Mouse (Mus musculus): ENCODE measurements around the gene Dpyd. TPM values are rescaled to one million over a fixed set of nuclear protein-coding genes. Genes with fewer than 3 reads are reported as not detected.

The Dpyd gene
- polyA plus RNA-seq, 1 experiment from 2014 or later = 15.5 TPM

- Histone ChIP-seq H3K36me3 (no peaks in the 10 kb centered on the region), H3K4me1 (0 out of 2 replicates have a peak, but pooled peaks cover 7% of the 10 kb centered on the region), H3K27me3 (no peaks in the 10 kb centered on the region), H3K27ac (no peak overlapping the region), H3K4me3 (no peak overlapping the region), H3K9me3 (no peaks in the 10 kb centered on the region), H3K4me2 (no peak overlapping the region), H3K9ac (no peak overlapping the region)
- ATAC-seq (ENCODE audit: insufficient number of reproducible peaks, insufficient read depth, low FRiP score, low TSS enrichment, low read depth) = no peak
- 49% methylated on average over 5 of the region's 5 CpGs for WGBS
Observed at GRCm38 (mm10) chr3:119256516-119256915, 694.6 kb downstream of the Dpyd start.

- no peaks in the 10 kb centered on the region for H3K36me3 ChIP-seq
- H3K27me3 ChIP-seq = no peaks in the 10 kb centered on the region
- no peaks in the 10 kb centered on the region for H3K9me3 ChIP-seq
- no peak overlapping the region for H3K4me2 ChIP-seq
- no peak overlapping the region for H3K9ac ChIP-seq
- WGBS = 58% methylated on average over 2 of the region's 2 CpGs
- H3K27ac ChIP-seq = no peak overlapping the region
- H3K4me1 ChIP-seq = no peaks in the 10 kb centered on the region
- no peak overlapping the region for H3K4me3 ChIP-seq
- ATAC-seq (ENCODE audit: insufficient number of reproducible peaks, insufficient read depth, low FRiP score, low TSS enrichment, low read depth) = no peak
Observed at GRCm38 (mm10) chr3:119275241-119275640, 713.3 kb downstream of the Dpyd start.

GRCm38 (mm10) chr3:119280671-119281070 is 718.7 kb downstream of the Dpyd start:
- Histone ChIP-seq H3K4me1 (no peaks in the 10 kb centered on the region), H3K4me2 (no peak overlapping the region), H3K27ac (no peak overlapping the region), H3K9ac (no peak overlapping the region), H3K9me3 (no peaks in the 10 kb centered on the region), H3K27me3 (no peaks in the 10 kb centered on the region), H3K36me3 (no peaks in the 10 kb centered on the region), H3K4me3 (no peak overlapping the region)
- 89% methylated on average over 2 of the region's 2 CpGs for WGBS
- ATAC-seq (ENCODE audit: insufficient number of reproducible peaks, insufficient read depth, low FRiP score, low TSS enrichment, low read depth) = no peak

- no peaks in the 10 kb centered on the region for H3K27me3 ChIP-seq
- H3K36me3 ChIP-seq = no peaks in the 10 kb centered on the region
- H3K9ac ChIP-seq = no peak overlapping the region
- H3K4me2 ChIP-seq = no peak overlapping the region
- H3K9me3 ChIP-seq = no peaks in the 10 kb centered on the region
- 83% methylated on average over 3 of the region's 3 CpGs for WGBS
- no peak for ATAC-seq (ENCODE audit: insufficient number of reproducible peaks, insufficient read depth, low FRiP score, low TSS enrichment, low read depth)
- no peak overlapping the region for H3K27ac ChIP-seq
- H3K4me1 ChIP-seq = no peaks in the 10 kb centered on the region
- H3K4me3 ChIP-seq = no peak overlapping the region
Observed at GRCm38 (mm10) chr3:119314693-119315092, 752.8 kb downstream of the Dpyd start.

GRCm38 (mm10) chr3:119329063-119329462 is 767.1 kb downstream of the Dpyd start:
- no peak overlapping the region for H3K9ac ChIP-seq
- peaks cover 8% of the 10 kb centered on the region for H3K4me1 ChIP-seq
- H3K27me3 ChIP-seq = no peaks in the 10 kb centered on the region
- H3K36me3 ChIP-seq = no peaks in the 10 kb centered on the region
- 60% methylated on average over 7 of the region's 7 CpGs for WGBS
- H3K4me2 ChIP-seq = no peak overlapping the region
- H3K27ac ChIP-seq = no peak overlapping the region
- ATAC-seq (ENCODE audit: insufficient number of reproducible peaks, insufficient read depth, low FRiP score, low TSS enrichment, low read depth) = no peak
- no peaks in the 10 kb centered on the region for H3K9me3 ChIP-seq
- H3K4me3 ChIP-seq = no peak overlapping the region

GRCm38 (mm10) chr3:119333335-119334305 is 771.7 kb downstream of the Dpyd start:
- Histone ChIP-seq H3K4me3 (no peak overlapping the region), H3K4me1 (peaks cover 5% of the 10 kb centered on the region; the same call in 1 of the 2 replicates), H3K27me3 (no peaks in the 10 kb centered on the region), H3K36me3 (no peaks in the 10 kb centered on the region), H3K4me2 (no peak overlapping the region), H3K9me3 (no peaks in the 10 kb centered on the region), H3K9ac (no peak overlapping the region), H3K27ac (no peak overlapping the region)
- WGBS = 46% methylated on average over 7 of the region's 7 CpGs
- no peak for ATAC-seq (ENCODE audit: insufficient number of reproducible peaks, insufficient read depth, low FRiP score, low TSS enrichment, low read depth)

- no peak overlapping the region for H3K27ac ChIP-seq
- no peaks in the 10 kb centered on the region for H3K36me3 ChIP-seq
- no peaks in the 10 kb centered on the region for H3K27me3 ChIP-seq
- H3K4me3 ChIP-seq = no peak overlapping the region
- no peaks in the 10 kb centered on the region for H3K9me3 ChIP-seq
- WGBS = 70% methylated on average over 13 of the region's 13 CpGs
- no peak overlapping the region for H3K9ac ChIP-seq
- no peak for ATAC-seq (ENCODE audit: insufficient number of reproducible peaks, insufficient read depth, low FRiP score, low TSS enrichment, low read depth)
- no peaks in the 10 kb centered on the region for H3K4me1 ChIP-seq
- H3K4me2 ChIP-seq = no peak overlapping the region
Observed at GRCm38 (mm10) chr3:119361555-119362385, 799.8 kb downstream of the Dpyd start.

- ATAC-seq (ENCODE audit: insufficient number of reproducible peaks, insufficient read depth, low FRiP score, low TSS enrichment, low read depth) = no peak
- Histone ChIP-seq H3K9me3 (no peaks in the 10 kb centered on the region), H3K36me3 (no peaks in the 10 kb centered on the region), H3K9ac (no peak overlapping the region), H3K4me3 (no peak overlapping the region), H3K27me3 (no peaks in the 10 kb centered on the region), H3K27ac (no peak overlapping the region), H3K4me1 (no peaks in the 10 kb centered on the region), H3K4me2 (no peak overlapping the region)
- WGBS = 85% methylated on average over 3 of the region's 3 CpGs
Observed at GRCm38 (mm10) chr3:119362392-119362791, 800.5 kb downstream of the Dpyd start.

GRCm38 (mm10) chr3:119368931-119369330 is 807.0 kb downstream of the Dpyd start:
- Histone ChIP-seq H3K4me3 (no peak overlapping the region), H3K4me2 (no peak overlapping the region), H3K4me1 (no peaks in the 10 kb centered on the region), H3K9me3 (no peaks in the 10 kb centered on the region), H3K9ac (no peak overlapping the region), H3K36me3 (no peaks in the 10 kb centered on the region), H3K27ac (no peak overlapping the region), H3K27me3 (no peaks in the 10 kb centered on the region)
- ATAC-seq (ENCODE audit: insufficient number of reproducible peaks, insufficient read depth, low FRiP score, low TSS enrichment, low read depth) = no peak
- WGBS = 66% methylated on average over 2 of the region's 2 CpGs

- 72% methylated on average over 1 of the region's 1 CpGs for WGBS
- no peak overlapping the region for H3K4me2 ChIP-seq
- no peak overlapping the region for H3K27ac ChIP-seq
- H3K9ac ChIP-seq = no peak overlapping the region
- H3K4me1 ChIP-seq = no peaks in the 10 kb centered on the region
- no peaks in the 10 kb centered on the region for H3K36me3 ChIP-seq
- ATAC-seq (ENCODE audit: insufficient number of reproducible peaks, insufficient read depth, low FRiP score, low TSS enrichment, low read depth) = no peak
- H3K9me3 ChIP-seq = no peaks in the 10 kb centered on the region
- no peak overlapping the region for H3K4me3 ChIP-seq
- no peaks in the 10 kb centered on the region for H3K27me3 ChIP-seq
Observed at GRCm38 (mm10) chr3:119381119-119381518, 819.2 kb downstream of the Dpyd start.

GRCm38 (mm10) chr3:119382395-119382794 is 820.5 kb downstream of the Dpyd start:
- Histone ChIP-seq H3K4me3 (no peak overlapping the region), H3K9ac (no peak overlapping the region), H3K4me2 (no peak overlapping the region), H3K36me3 (no peaks in the 10 kb centered on the region), H3K27me3 (no peaks in the 10 kb centered on the region), H3K4me1 (0 out of 2 replicates have a peak, but pooled peaks cover 2% of the 10 kb centered on the region), H3K9me3 (no peaks in the 10 kb centered on the region), H3K27ac (no peak overlapping the region)
- WGBS = 85% methylated on average over 1 of the region's 1 CpGs
- ATAC-seq (ENCODE audit: insufficient number of reproducible peaks, insufficient read depth, low FRiP score, low TSS enrichment, low read depth) = no peak

All from embryonic facial prominence, embryonic 13.5 days (tissue).